Mouse (Mus musculus): ENCODE data around the gene Stab1.

DNA sequence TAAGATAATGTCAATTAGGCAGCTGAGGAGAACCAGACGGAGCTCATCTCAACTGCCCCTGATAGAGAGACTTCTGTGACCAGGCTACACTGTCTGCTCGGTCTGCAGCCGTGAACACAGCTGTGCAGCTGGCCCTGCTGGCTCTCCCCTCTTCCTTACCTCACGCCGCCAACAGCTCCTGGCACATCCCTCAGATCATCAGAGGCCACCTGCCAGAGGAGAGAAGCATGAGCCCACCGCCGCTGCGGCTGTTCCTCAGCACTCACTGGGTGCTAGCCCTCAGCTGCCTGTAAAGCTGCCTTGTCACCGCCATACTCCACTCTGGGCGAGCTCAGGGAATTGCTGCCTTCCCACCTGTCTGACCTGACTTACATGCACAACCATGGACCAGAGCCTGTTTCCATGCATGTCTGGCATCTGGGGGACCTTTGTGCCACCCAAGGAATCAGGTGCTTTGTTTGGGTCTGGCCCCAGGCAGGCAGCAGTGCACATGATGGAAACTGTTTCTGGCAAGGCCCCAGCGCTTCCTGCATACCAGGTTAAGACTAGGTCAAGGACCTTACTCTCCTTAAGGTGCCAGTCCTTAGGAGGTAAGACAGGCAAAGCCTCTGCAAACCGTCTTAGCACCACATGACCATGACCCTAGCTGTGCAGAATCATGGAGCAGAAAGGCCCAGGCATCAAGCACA lies 11.4 kb upstream of the Stab1 start:
- TF ChIP-seq GATA1 (IDR thresholded peaks at IDR 0.05; ENCODE audit: borderline replicate concordance, low read length) (no peak), FLI1 (IDR thresholded peaks at IDR 0.05; ENCODE audit: low read length) (no peak)
